Mouse (Mus musculus): Measurements from ENCODE around the gene Iqgap1.

- no peak for TF ChIP-seq POLR2A (IDR thresholded peaks at IDR 0.05; ENCODE audit: insufficient read depth, low read depth, low read length)
- TF ChIP-seq CTCF (IDR thresholded peaks at IDR 0.05), result no peak
Observed at GRCm38 (mm10) chr7:80742671-80743070, 83.1 kb downstream of the Iqgap1 start.
